Mouse (Mus musculus): ENCODE measurements around the gene Rgma.

Rgma gene

GRCm38 (mm10) chr7:73400051-73400916 lies 25.0 kb downstream of the Rgma start:
- no peak for DNase-seq (ENCODE audit: low spot score)

GRCm38 (mm10) chr7:73402106-73402505 lies 26.8 kb downstream of the Rgma start:
- DNase-seq (ENCODE audit: low spot score) = no peak

- no peak for DNase-seq (ENCODE audit: low spot score)
These were observed 27.4 kb downstream of the Rgma start for GRCm38 (mm10) chr7:73402671-73403070.

GRCm38 (mm10) chr7:73403538-73403937 lies 28.2 kb downstream of the Rgma start:
- no peak for DNase-seq (ENCODE audit: low spot score)

GRCm38 (mm10) chr7:73405550-73405949 lies 30.2 kb downstream of the Rgma start:
- DNase-seq (ENCODE audit: low spot score) = no peak

GRCm38 (mm10) chr7:73411523-73411922 lies 36.2 kb downstream of the Rgma start:
- no peak for DNase-seq (ENCODE audit: low spot score)

- no peak for DNase-seq (ENCODE audit: low spot score)
These were observed 36.7 kb downstream of the Rgma start for GRCm38 (mm10) chr7:73411986-73412385.

- no peak for DNase-seq (ENCODE audit: low spot score)
These were observed 37.1 kb downstream of the Rgma start for GRCm38 (mm10) chr7:73412419-73412818.

GRCm38 (mm10) chr7:73414192-73414591 lies 38.9 kb downstream of the Rgma start:
- no peak for DNase-seq (ENCODE audit: low spot score)

GRCm38 (mm10) chr7:73419375-73419774 lies 44.1 kb downstream of the Rgma start:
- DNase-seq (ENCODE audit: low spot score) = no peak

- no peak for DNase-seq (ENCODE audit: low spot score)
These were observed 45.5 kb downstream of the Rgma start for GRCm38 (mm10) chr7:73420827-73421226.

- no peak for DNase-seq (ENCODE audit: low spot score)
These were observed 46.1 kb downstream of the Rgma start for GRCm38 (mm10) chr7:73421278-73422015.

GRCm38 (mm10) chr7:73422223-73423113 lies 47.2 kb downstream of the Rgma start:
- no peak for DNase-seq (ENCODE audit: low spot score)

- no peak for DNase-seq (ENCODE audit: low spot score)
These were observed 47.9 kb downstream of the Rgma start for GRCm38 (mm10) chr7:73423236-73423635.

GRCm38 (mm10) chr7:73424243-73424642 lies 48.9 kb downstream of the Rgma start:
- DNase-seq (ENCODE audit: low spot score) = no peak

- DNase-seq (ENCODE audit: low spot score) = no peak
These were observed 49.4 kb downstream of the Rgma start for GRCm38 (mm10) chr7:73424705-73425104.

- no peak for DNase-seq (ENCODE audit: low spot score)
These were observed 50.1 kb downstream of the Rgma start for GRCm38 (mm10) chr7:73425451-73425850.

- DNase-seq (ENCODE audit: low spot score) = no peak
These were observed 50.9 kb downstream of the Rgma start for GRCm38 (mm10) chr7:73426235-73426634.

GRCm38 (mm10) chr7:73426752-73427386 lies 51.6 kb downstream of the Rgma start:
- DNase-seq (ENCODE audit: low spot score) = no peak

- DNase-seq (ENCODE audit: low spot score) = no peak
These were observed 52.5 kb downstream of the Rgma start for GRCm38 (mm10) chr7:73427794-73428193.

GRCm38 (mm10) chr7:73428525-73428924 lies 53.2 kb downstream of the Rgma start:
- no peak for DNase-seq (ENCODE audit: low spot score)
